Mouse (Mus musculus) bone marrow, adult 2 months (tissue): ENCODE data around the gene Dido1.

Experiments
- CTCF ChIP-seq: fragments of 200-500 bp; IDR thresholded peaks from 2 replicates; pipeline ENCODE4 v1.5.1; 2011; ENCODE audit warnings: low read length, control low read depth; ENCODE audit not compliant: control insufficient read depth, insufficient read depth
- POLR2A ChIP-seq: fragments of 200-500 bp; IDR thresholded peaks from 2 replicates; pipeline ENCODE4 v1.6.1; 2011; ENCODE audit warnings: low read depth, mild to moderate bottlenecking, control low read depth, low read length, borderline replicate concordance; ENCODE audit not compliant: control insufficient read depth

DNA sequence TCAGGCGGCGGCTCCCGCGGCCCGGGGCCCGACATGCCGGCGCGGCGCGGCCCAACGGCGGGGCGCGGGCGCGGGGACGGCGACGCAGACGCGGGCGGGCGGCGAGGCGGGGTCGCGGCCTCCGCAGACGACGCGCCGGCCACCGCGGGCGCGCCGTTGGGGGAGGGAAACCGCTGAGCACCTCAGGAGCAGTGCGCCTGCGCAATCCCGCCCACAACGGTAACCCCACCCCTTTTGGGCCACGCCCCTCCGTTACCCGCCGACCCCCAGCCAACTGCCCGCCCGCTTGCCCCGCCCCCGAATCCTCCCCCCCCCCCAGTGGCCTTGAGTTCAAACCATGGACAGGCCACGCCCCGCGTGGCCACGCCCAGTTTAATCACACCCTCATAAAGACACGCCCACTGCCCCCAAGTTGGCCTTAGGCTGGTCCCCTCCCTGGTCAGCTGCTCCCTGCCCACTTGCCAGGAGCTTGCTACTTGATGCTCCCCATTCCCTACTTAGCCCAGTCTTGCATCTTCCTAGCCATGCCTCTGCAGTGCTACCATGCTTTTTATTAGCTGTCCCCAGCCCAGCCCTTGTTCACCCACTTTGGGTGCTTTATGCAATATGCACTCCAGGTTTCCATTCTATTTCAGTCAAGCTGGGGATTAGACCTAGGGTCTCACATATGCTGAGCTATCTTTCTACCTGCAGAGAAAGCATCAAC, 67.1 kb downstream of the Dido1 start, which contains the start of gene Tcfl5:
- TF ChIP-seq CTCF (no peak), POLR2A (no peak)
